Mouse (Mus musculus) neural tube, embryonic 15.5 days (tissue): ENCODE measurements around the gene Stip1. TPM values are rescaled to one million over a fixed set of nuclear protein-coding genes. Genes with fewer than 3 reads are reported as not detected.

Experiments used
- ATAC-seq: fragments of 200-750 bp; cut with Nextera tagmentation; 2 replicates; pipeline ENCODE4 v1.8.0; 2017; ENCODE audit warnings: mild to moderate bottlenecking, moderate TSS enrichment, moderate library complexity; ENCODE audit not compliant: low FRiP score
- H3K27ac ChIP-seq: fragments of 300-500 bp; sonication (generic); replicated peaks from 2 replicates; pipeline ENCODE4 v1.5.1; 2015; ENCODE audit warnings: mild to moderate bottlenecking, inconsistent platforms
- H3K27me3 ChIP-seq: fragments of 300-500 bp; sonication (generic); replicated peaks from 2 replicates; pipeline ENCODE4 v1.6.1; 2015; ENCODE audit warnings: inconsistent platforms
- H3K36me3 ChIP-seq: fragments of 300-500 bp; sonication (generic); 2 replicates; pipeline ENCODE4 v1.6.1; 2015; ENCODE audit warnings: inconsistent platforms
- H3K4me1 ChIP-seq: fragments of 300-500 bp; sonication (generic); 2 replicates; pipeline ENCODE4 v1.6.1; 2015; ENCODE audit warnings: inconsistent platforms
- H3K4me2 ChIP-seq: fragments of 300-500 bp; sonication (generic); 2 replicates; pipeline ENCODE4 v1.6.1; 2015; ENCODE audit warnings: inconsistent platforms, mild to moderate bottlenecking, moderate library complexity
- H3K4me3 ChIP-seq: fragments of 300-500 bp; sonication (generic); replicated peaks from 2 replicates; pipeline ENCODE4 v1.5.1; 2015; ENCODE audit warnings: mild to moderate bottlenecking, inconsistent platforms
- H3K9ac ChIP-seq: fragments of 300-500 bp; sonication (generic); replicated peaks from 2 replicates; pipeline ENCODE4 v1.6.1; 2015; ENCODE audit warnings: mild to moderate bottlenecking, inconsistent platforms
- H3K9me3 ChIP-seq: fragments of 300-500 bp; sonication (generic); replicated peaks from 2 replicates; pipeline ENCODE4 v1.6.1; 2016; ENCODE audit warnings: inconsistent platforms
- WGBS: fragments of 180-500 bp; shearing (Covaris S2); methylation state at CpG from one replicate; pipeline ENCODE4 v1.1.7; 2015; ENCODE audit warnings: mixed read lengths; 5-methylcytosine and 5-hydroxymethylcytosine counted together
- polyA plus RNA-seq: library from polyadenylated mRNA; unstranded; fragments of >200 nt; fragmentation: Nextera tagmentation; extraction: Ambion mirVana; gene quantifications from 2 replicates; pipeline ENCODE4 v1.2.1, GENCODE M21; 2015

The Stip1 gene
- polyA plus RNA-seq, 1 experiment from 2014 or later, result 210 TPM

GRCm38 (mm10) chr19:6978639-6978974 is 61.2 kb downstream of the Stip1 start:
- 49% methylated on average over 3 of the region's 3 CpGs for WGBS
- Histone ChIP-seq H3K36me3 (peaks cover 25% of the 10 kb centered on the region), H3K4me3 (peak overlapping the region; percentile 71), H3K4me1 (peaks cover 59% of the 10 kb centered on the region), H3K27ac (peak overlapping the region; percentile 99), H3K27me3 (no peaks in the 10 kb centered on the region), H3K4me2 (peak overlapping the region; percentile 82), H3K9me3 (no peaks in the 10 kb centered on the region), H3K9ac (peak overlapping the region; percentile 49; the same call in 1 of the 2 replicates)
- ATAC-seq, result no peak

GRCm38 (mm10) chr19:6977759-6978638 is 61.8 kb downstream of the Stip1 start:
- H3K27ac ChIP-seq, result peak overlapping the region; percentile 99
- 82% methylated on average over 13 of the region's 13 CpGs for WGBS
- peaks cover 59% of the 10 kb centered on the region for H3K4me1 ChIP-seq
- ATAC-seq, result no peak
- no peaks in the 10 kb centered on the region for H3K27me3 ChIP-seq
- peaks cover 24% of the 10 kb centered on the region for H3K36me3 ChIP-seq
- H3K9me3 ChIP-seq, result no peaks in the 10 kb centered on the region
- H3K4me3 ChIP-seq, result peak overlapping the region; percentile 71
- peak overlapping the region; percentile 82 for H3K4me2 ChIP-seq
- H3K9ac ChIP-seq, result peak overlapping the region; percentile 49; the same call in 1 of the 2 replicates

GRCm38 (mm10) chr19:6975537-6976521 is 63.9 kb downstream of the Stip1 start, which contains the start of gene Plcb3:
Gene Plcb3 (minus strand): TSS chr19:6976470.
- H3K36me3 ChIP-seq, result peaks cover 14% of the 10 kb centered on the region
- H3K9ac ChIP-seq, result peak within 1 kb of the TSS; percentile 74
- peak within 1 kb of the TSS; percentile 82 for H3K4me2 ChIP-seq
- WGBS, result 0% methylated on average over 16 of the region's 16 CpGs
- H3K9me3 ChIP-seq, result no peaks in the 10 kb centered on the region
- H3K27me3 ChIP-seq, result 0 out of 2 replicates have a peak, but pooled peaks cover 2% of the 10 kb centered on the region
- H3K4me1 ChIP-seq, result peaks cover 52% of the 10 kb centered on the region
- peak within 1 kb of the TSS; percentile 93 for H3K27ac ChIP-seq
- no peak for ATAC-seq
- peak within 1 kb of the TSS; percentile 59 for H3K4me3 ChIP-seq

- Histone ChIP-seq H3K27ac (peak within 1 kb of the TSS; percentile 93), H3K4me2 (peak within 1 kb of the TSS; percentile 82), H3K27me3 (peaks cover 6% of the 10 kb centered on the region), H3K36me3 (peaks cover 14% of the 10 kb centered on the region), H3K9me3 (no peaks in the 10 kb centered on the region), H3K9ac (peak within 1 kb of the TSS; percentile 74), H3K4me3 (peak within 1 kb of the TSS; percentile 59), H3K4me1 (peaks cover 59% of the 10 kb centered on the region)
- ATAC-seq, result peak; percentile 76
- under 1% methylated on average over 72 of the region's 84 CpGs for WGBS
Observed at GRCm38 (mm10) chr19:6974211-6975205, 65.3 kb downstream of the Stip1 start, which contains the start of gene Ppp1r14b. Gene Ppp1r14b (plus strand): TSS chr19:6974968.

- Histone ChIP-seq H3K9me3 (no peaks in the 10 kb centered on the region), H3K27ac (peak overlapping the region; percentile 93), H3K4me2 (peak overlapping the region; percentile 82), H3K4me1 (peaks cover 59% of the 10 kb centered on the region), H3K9ac (peak overlapping the region; percentile 74), H3K4me3 (peak overlapping the region; percentile 59), H3K27me3 (peaks cover 6% of the 10 kb centered on the region), H3K36me3 (peaks cover 14% of the 10 kb centered on the region)
- WGBS, result 37% methylated on average over 12 of the region's 12 CpGs
- ATAC-seq, result no peak
Observed at GRCm38 (mm10) chr19:6973581-6974190, 66.1 kb downstream of the Stip1 start.

- H3K4me1 ChIP-seq, result peaks cover 52% of the 10 kb centered on the region
- WGBS, result 85% methylated on average over 13 of the region's 13 CpGs
- H3K9ac ChIP-seq, result no peak overlapping the region
- ATAC-seq, result no peak
- H3K9me3 ChIP-seq, result no peaks in the 10 kb centered on the region
- H3K27me3 ChIP-seq, result peaks cover 12% of the 10 kb centered on the region
- H3K4me3 ChIP-seq, result no peak overlapping the region
- peaks cover 2% of the 10 kb centered on the region for H3K36me3 ChIP-seq
- no peak overlapping the region for H3K4me2 ChIP-seq
- H3K27ac ChIP-seq, result no peak overlapping the region
Observed at GRCm38 (mm10) chr19:6972247-6972917, 67.4 kb downstream of the Stip1 start.

GRCm38 (mm10) chr19:6971644-6972043 is 68.1 kb downstream of the Stip1 start:
- H3K36me3 ChIP-seq, result no peaks in the 10 kb centered on the region
- H3K9me3 ChIP-seq, result no peaks in the 10 kb centered on the region
- H3K4me1 ChIP-seq, result peaks cover 45% of the 10 kb centered on the region
- no peak overlapping the region for H3K4me3 ChIP-seq
- no peak for ATAC-seq
- H3K27ac ChIP-seq, result no peak overlapping the region
- no peak overlapping the region; the same call in 1 of the 2 replicates for H3K9ac ChIP-seq
- H3K4me2 ChIP-seq, result no peak overlapping the region
- WGBS, result 29% methylated on average over 6 of the region's 6 CpGs
- H3K27me3 ChIP-seq, result peaks cover 12% of the 10 kb centered on the region

Other genes with a start within 250 kb of the Stip1 start
- 15.7 and 16.2 TPM in 2 replicates for gene Rps6ka4, start 199.3 kb downstream of the Stip1 start, polyA plus RNA-seq
- 0.92 and 1.8 TPM in 2 replicates for gene Ccdc88b, start 181.8 kb downstream of the Stip1 start, polyA plus RNA-seq
- 103 and 113 TPM in 2 replicates for gene Trmt112, start 130.3 kb downstream of the Stip1 start, polyA plus RNA-seq
- gene Prdx5, start 129.9 kb downstream of the Stip1 start, polyA plus RNA-seq, result 392 and 417 TPM in 2 replicates
- 16.9 and 17.1 TPM in 2 replicates for gene Esrra, start 118.2 kb downstream of the Stip1 start, polyA plus RNA-seq
- 6.8 TPM in 2 replicates for gene Catsperz, start 114.6 kb downstream of the Stip1 start, polyA plus RNA-seq
- 11.8 and 13.8 TPM in 2 replicates for gene Kcnk4, start 105.5 kb downstream of the Stip1 start, polyA plus RNA-seq
- 90.8 and 90.9 TPM in 2 replicates for gene Bad, start 98.1 kb downstream of the Stip1 start, polyA plus RNA-seq
- 59.8 and 72.3 TPM in 2 replicates for gene Gpr137, start 97.5 kb downstream of the Stip1 start, polyA plus RNA-seq
- gene Ppp1r14b, start 65.0 kb downstream of the Stip1 start, polyA plus RNA-seq, result 141 and 159 TPM in 2 replicates
- gene Plcb3, start 63.5 kb downstream of the Stip1 start, polyA plus RNA-seq, result 14.1 and 23.4 TPM in 2 replicates
- 174 and 190 TPM in 2 replicates for gene Fkbp2, start 59.5 kb downstream of the Stip1 start, polyA plus RNA-seq
- gene Vegfb, start 52.3 kb downstream of the Stip1 start, polyA plus RNA-seq, result 68.6 and 83.1 TPM in 2 replicates
- gene Dnajc4, start 47.4 kb downstream of the Stip1 start, polyA plus RNA-seq, result 24.8 and 28.1 TPM in 2 replicates
- 24.8 and 25.9 TPM in 2 replicates for gene Nudt22, start 43.9 kb downstream of the Stip1 start, polyA plus RNA-seq
- gene Trpt1, start 43.8 kb downstream of the Stip1 start, polyA plus RNA-seq, result 16.5 and 22.1 TPM in 2 replicates
- gene Fermt3, start 20.5 kb downstream of the Stip1 start, polyA plus RNA-seq, result 4.6 and 19.6 TPM in 2 replicates
- 7.2 and 7.7 TPM in 2 replicates for gene Macrod1, start 16.8 kb upstream of the Stip1 start, polyA plus RNA-seq
- gene Flrt1, start 65.8 kb upstream of the Stip1 start, polyA plus RNA-seq, result 10.5 and 10.9 TPM in 2 replicates
- 226 and 235 TPM in 2 replicates for gene Otub1, start 166.3 kb upstream of the Stip1 start, polyA plus RNA-seq
- 1,209 and 1,254 TPM in 2 replicates for gene Cox8a, start 177.6 kb upstream of the Stip1 start, polyA plus RNA-seq
- 59.6 and 61.3 TPM in 2 replicates for gene Naa40, start 201.2 kb upstream of the Stip1 start, polyA plus RNA-seq
- 14.8 and 15.3 TPM in 2 replicates for gene Rcor2, start 227.4 kb upstream of the Stip1 start, polyA plus RNA-seq